Mouse (Mus musculus): Measurements from ENCODE around the gene Fcgr4.
"Not testable (repeated sequence)": the region's sequence is repeated elsewhere in the genome, so short reads cannot be mapped to it uniquely, and the experiment has no call there.

DNA sequence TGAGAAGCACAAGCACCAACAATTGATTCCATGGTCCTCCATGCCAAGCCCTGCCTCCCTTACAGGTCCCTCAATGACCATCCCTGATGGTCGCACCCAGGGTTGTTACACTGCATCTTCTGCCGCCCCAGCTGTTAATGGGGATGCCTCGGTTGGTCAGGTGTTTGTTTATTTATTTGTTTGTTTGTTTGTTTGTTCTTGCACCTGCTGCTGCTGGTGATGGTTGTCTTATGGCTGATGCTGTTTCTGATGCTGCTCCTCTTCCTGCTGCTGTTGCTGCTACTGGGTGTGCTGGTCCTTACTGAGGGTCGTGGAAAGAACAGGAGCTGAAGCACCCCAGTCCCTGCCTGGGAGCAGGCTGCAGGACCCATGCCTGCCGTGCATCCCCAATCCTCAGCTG lies 49.2 kb downstream of the Fcgr4 start:
- not testable (repeated sequence) for TF ChIP-seq CTCF (IDR thresholded peaks at IDR 0.05); EP300 (IDR thresholded peaks at IDR 0.05; ENCODE audit: insufficient read depth, low read depth, low read length); POLR2A (IDR thresholded peaks at IDR 0.05; ENCODE audit: insufficient read depth, low read depth, low read length)
